Mouse (Mus musculus) monocyte, adult 2 months (primary cell): ENCODE results near the gene Capn8.
"Not testable (repeated sequence)": the region's sequence is repeated elsewhere in the genome, so short reads cannot be mapped to it uniquely, and the experiment has no call there.

Source experiments
- DNase-seq, 2 experiments: peaks; one replicate each; pipeline ENCODE4 v3.0.0; 2022; ENCODE audit warnings: low spot score in 2 of 2, low read depth in 1 of 2

Gene Capn8

DNA sequence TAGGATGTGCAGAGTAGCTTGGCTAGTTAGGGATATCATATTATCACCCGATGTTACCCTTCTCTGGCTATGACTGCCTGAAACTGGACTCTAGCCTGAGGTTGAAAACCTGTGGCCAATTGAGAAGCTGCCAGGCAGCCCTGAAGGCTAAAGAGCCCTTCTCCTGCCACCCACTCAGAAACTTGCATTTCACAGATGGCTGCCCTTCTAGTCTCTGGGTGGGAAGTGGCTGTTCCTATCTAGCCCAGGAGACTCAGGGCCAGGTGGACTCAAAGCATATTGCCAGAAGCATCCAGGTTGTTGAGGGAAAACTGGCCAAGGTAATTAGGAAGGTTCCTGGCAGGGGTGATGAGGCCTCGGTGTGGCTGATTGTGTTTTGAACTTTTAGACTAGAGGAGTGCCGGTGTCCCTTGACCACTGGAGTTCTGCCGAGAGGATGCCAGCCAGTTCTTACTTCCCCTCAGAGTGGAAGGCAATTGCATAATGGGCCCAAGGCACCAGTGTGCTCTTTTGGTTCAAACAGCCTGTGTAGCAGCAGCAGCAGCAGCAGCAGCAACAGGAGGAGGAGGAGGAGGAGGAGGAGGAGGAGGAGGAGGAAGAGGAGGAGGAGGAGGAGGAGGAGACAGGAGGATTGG lies 45.0 kb downstream of the Capn8 start:
- no peak for DNase-seq

DNA sequence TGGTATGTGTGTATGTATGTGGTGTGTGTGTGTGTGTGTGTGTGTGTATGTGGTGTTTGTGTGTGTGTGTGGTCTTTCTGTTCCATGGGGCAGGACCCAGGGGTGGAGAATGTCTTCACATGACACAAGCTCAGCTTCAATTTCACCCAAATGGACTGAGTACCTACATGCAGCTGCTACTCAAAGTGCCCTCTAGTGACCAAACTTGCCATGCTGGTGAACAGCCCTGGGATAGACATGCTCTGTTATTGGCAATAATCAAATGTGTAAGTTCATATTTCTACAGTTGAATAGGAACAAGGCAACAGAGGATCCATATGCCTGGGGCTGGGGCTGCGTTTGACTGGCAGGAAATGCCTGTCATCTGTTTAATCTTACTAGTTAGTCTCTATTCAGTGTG lies 50.7 kb downstream of the Capn8 start:
- no peak for DNase-seq

DNA sequence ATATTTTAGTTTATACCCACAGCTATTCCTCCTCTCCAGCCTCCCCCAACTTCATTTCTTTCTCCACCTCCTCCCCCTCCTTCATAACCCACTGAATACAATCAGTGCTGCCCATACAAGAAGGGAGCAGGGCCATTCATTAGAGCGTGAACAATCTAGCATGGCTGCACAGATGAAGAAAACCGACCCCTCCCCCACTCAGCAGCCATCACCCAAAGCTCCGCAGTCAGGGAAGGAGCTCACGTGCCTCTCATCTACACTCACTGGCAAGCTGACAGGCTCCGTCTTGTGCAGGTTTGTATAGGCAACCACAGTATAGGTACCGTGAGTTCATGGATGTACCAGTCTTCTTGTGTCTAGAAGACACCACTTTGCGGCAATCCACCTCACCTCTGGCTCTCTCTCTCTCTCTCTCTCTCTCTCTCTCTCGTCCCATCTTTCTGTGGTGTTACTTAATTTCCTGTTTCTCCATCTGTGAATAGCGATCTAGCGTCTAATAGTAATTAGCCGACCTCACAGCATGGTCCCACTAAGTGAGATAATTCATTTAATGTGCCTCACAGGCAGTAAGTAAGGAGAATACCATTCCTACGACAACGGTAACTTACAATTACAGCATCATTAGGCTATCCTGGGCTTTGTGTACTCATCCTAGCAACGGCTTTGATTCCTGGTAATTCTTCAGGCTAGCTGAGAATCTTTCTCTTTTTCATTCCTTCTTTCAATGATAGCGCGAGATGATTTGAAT lies 53.6 kb downstream of the Capn8 start:
- no peak for DNase-seq

DNA sequence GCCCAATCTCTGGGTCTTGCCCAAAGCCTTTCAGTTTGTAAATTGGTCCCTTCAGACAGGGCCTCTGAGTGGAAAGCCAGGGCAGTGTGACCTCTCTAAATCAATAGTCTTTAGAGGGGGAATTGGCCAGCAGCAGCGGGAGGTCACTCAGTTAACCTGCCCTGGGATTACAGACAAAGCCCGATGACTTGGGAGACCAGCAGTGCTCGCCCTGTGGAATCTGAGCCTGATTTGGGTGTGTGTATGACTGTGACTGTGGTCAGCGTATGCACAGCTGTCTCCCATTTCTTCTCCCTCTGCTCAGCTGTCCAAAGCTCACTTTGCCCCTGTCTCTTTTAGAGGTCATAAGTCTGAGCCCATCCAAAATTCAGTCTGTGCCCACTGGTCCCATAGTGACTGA lies 55.7 kb downstream of the Capn8 start:
- DNase-seq: no peak

DNA sequence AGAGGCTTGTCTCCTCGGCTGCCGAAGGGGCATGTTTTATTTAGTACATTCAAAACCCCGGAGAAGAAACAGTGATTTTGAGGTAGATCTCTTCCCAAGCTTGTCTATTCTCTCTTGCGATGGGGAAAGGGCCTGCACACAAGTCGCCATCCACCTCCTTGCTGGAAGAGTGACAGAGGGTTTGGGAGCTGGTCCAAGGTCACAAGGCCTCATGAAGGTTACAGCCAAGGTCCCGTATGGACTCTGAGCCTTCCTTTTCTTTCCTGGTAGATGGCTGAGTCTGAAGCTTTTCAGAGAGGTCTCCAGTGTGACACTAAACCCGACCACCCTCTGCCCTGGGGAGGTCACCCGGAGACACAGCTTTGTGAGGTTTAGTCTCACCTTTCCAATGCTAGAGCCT lies 56.4 kb downstream of the Capn8 start:
- DNase-seq: no peak

DNA sequence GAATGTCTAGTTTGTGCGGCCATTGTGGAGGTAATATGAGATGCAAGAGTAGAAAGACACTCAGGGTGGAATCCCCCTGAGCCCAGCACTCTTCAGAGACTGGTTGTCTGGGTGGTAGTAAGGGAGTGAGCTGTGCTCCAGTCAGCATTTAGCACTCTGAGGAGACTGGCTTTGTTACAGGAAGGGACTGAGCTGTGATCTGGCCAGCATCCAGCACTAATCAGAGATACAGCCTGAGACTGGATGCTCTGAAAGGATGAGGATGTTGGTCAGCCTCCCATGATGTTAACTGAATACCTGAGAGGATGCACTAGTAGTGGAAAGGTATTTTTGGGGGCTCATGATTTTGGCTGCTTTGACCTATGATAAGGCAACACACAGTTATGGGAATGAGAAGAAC lies 61.4 kb downstream of the Capn8 start:
- DNase-seq: no peak

DNA sequence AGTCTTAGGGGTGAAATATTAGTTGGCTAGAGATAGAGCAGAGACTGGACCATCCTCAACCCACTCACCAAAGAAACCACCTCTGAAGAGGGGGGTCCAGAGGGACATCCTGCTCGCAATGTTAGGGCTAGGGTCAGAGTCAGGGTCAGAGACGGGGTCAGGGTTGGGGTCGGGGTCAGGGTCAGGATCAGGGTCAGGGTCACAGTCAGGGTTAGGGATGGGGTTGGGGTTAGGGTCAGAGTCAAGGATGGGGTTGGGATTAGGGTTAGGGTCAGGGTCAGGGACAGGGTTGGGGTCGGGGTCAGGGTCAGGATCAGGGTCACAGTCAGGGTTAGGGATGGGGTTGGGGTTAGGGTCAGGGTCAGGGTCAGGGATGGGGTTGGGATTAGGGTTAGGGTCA lies 64.4 kb downstream of the Capn8 start:
- DNase-seq: no peak

DNA sequence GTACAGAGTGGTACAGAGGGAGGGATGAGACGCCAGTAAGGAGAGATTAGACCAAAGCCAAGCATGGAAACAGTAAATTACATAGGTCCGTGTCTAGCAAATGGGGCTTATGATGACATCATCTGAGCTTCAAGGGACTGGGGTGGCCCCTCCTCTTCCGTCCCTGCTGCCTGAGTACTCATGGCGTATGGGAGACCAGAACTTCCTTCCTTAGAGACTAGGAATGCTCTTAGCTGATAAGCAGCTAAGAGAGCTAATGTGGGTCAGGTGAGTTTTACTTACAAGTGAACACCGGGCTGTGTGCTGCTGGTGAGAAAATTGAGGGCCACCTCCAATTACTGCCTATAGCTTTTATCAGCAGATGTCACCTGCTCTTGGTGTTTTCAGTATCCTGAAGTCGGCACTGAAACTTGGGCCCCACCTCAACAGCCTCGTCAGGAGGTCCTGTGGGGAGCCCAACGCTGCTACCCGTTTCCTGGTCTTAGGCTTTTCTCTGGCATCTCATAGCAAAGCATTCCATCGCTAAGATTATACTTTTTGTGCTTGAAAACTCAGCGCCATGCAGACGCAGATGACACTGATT lies 69.0 kb downstream of the Capn8 start:
- DNase-seq: no peak

DNA sequence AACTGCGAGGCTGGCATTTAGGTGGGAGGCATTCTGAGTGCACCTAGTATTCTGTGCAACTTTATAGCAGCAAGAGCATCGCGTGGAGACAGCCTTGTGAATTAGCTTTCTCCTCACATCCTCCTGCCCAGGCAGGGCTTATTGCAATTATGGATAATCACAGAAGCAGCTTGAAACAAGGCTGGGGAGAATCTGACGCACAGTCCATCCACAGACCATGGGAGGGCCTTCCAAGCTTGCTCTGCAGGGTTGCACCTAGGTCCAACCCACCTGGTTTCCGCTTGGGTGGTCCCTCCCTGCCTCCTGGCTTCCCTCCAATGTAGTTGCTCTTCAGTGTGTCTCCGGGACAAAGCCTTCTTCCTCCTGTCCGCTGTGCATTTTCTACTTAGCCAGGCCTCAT lies 74.2 kb downstream of the Capn8 start:
- DNase-seq: no peak

DNA sequence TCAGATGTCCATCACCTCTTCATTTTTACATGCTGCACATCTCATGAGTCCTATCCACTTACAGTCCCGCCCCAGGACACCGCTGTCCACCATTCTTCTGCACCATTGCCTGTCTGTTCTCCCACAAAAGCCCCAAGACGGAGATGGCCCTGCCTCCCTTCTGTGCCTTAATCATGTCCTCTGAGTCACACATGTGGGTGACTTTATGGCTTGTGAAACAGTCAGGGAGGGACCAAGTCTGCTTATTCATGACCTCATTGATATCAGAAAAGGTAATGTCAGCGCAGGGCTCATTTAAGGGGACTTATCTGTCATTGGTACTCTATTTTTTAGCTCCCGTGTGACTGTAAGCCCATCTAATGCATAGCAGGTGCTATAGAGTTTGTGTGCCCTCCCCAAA lies 74.6 kb downstream of the Capn8 start:
- DNase-seq: no peak

DNA sequence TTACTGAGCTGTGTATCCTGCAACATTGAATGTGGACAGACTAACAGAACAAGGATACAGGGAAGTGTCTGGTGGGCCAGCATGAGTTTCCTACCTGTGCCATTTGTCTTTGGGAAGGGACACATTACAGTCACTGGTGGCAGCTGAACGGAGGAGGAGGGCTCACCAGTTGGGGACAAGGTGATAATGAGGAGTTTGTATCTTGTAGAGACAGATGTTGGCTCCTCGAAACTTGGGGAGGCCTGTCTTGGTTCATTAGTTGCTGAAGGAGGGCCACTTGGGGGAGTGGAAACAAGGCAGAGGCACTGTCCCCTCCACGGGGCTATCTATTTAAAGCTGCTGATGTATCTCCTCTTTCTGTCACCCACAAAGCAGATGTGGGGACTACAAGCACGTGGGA lies 75.3 kb downstream of the Capn8 start:
- no peak for DNase-seq

DNA sequence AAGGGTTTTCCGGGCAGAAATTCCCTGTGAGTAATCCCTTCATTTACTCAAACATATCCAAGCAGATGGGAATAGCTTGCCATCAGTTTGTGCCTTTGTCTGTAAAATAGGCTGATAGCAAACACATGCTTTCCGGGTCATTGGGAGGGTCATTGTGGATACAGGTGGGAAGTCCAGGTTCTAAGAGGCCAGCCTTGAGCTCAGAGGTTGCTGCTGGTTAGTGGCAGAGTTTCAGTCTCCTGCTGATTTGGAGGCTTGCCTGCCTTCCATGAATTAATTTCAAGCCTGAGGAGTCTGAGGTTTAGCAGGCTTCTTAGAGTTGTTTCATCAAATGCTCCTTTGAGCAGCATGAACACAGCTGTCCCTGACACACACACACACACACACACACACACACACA lies 78.0 kb downstream of the Capn8 start:
- no peak for DNase-seq

DNA sequence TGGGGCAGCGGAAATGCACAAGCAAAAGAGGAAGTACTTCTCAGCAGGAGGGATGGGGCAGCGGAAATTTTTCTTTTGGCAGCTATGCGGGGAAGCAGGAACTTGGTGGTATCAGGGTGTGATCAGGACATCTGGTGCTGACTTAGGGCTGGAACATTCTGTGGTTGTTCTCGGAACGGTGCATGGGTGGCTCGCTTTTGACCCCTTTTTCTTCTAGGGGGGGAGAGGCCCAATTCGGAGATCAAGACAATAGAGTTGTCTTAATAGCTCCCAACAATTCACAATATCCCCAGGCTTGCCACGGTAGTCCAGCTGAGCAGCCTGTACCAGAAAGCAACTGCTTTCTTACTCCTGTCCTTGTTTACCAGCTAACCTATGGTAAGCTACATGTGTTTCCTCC lies 79.6 kb downstream of the Capn8 start:
- not testable (repeated sequence) for DNase-seq

DNA sequence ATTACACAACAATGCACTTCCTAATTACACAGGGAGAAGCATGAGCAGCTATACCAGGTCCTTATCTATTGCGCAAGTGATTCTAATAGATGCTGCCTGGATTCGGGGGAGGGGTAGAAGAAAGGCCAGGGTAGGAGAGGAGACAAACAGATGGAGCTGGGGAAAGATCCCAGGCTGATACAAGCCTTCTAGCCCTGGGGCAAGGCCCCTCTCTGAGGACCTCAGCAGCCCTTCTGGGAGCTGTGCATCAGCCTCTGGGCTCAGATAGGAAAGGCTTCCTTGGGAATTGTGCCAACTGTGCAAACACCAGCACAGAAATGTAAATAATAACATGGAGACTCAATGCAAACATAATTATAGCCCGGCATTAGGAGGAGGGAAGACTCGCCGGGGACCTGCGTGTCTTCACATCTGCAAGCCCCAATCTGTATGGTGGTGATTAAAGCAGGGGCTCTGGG lies 80.4 kb downstream of the Capn8 start:
- no peak for DNase-seq

DNA sequence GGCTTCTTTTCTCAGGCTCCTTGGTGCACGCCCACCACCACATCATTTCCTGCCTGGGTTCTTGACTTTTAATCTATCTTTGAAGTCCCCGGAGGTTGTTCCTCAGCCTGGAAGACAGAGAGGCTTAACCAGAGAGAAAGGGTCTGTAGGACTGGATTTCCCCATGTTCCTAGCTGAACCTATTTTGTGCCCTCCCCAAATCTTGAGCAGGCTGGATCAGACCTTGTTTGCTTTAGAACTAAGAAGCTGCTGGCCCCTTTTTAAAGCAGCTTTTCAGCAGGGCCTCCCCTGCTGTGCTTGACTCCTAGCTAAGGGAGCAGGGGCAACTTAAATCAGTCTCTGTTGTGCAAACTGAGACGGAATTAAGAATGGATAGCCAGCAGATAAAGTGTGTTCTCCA lies 82.0 kb downstream of the Capn8 start:
- no peak for DNase-seq

DNA sequence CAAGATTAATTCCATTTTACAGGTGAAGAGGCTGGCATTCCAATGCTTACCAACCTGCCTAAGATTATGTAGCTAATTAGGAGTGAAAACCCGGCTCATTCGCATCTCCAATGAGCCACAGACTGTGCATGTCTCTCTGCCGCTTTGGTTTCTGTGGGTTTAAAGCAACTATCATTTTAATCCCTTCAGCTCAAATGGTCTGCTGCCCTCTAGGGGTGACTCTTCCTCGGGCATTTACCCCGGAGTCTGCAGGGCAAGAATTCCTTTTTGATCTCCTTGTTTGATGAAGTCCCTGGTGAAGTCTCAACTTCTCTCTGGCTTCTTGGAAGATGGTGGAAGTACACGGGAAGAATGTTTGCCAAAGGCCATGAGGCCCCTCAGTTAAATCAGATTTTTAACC lies 93.0 kb downstream of the Capn8 start:
- peak in 1 of 2 experiments; percentile 19 for DNase-seq

DNA sequence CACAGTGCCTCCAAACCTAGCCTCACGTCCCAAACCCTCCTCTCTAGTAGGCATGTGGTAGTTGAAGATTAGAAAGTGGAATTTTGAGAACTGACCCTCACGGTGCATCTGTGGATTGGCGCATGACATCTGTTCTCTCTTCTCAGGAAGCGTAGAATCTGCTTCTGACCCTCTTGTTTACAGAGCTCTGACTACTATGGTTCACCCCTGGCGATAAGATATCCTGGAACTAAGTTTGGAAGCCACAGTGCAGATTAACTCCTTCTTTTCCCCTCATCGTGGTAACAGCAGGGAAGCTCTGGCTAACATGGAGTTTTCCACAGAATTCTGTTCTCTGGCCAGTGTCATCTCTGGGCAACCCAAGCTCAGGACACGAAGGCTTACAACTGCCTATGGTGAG lies 95.6 kb downstream of the Capn8 start:
- no peak for DNase-seq

DNA sequence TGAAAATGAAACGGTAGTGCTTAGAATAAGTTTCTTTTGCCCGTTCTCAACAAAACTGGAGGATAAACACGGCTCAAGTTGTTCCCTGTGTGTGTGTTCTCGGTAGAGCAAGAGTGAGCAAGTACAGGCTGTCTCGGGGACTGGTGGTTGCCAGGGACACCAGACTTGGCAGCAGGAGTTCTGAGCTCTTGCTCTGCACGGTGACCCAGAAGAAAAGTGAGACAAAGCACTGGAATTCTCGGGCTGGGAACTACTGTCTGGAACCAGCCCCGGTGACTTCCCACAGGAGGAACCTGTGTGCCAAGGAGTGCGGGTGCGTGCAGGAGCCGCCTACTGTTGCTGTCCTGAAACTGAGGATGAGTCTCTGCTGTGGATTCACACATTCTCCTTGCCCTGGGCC lies 98.9 kb downstream of the Capn8 start:
- no peak for DNase-seq

DNA sequence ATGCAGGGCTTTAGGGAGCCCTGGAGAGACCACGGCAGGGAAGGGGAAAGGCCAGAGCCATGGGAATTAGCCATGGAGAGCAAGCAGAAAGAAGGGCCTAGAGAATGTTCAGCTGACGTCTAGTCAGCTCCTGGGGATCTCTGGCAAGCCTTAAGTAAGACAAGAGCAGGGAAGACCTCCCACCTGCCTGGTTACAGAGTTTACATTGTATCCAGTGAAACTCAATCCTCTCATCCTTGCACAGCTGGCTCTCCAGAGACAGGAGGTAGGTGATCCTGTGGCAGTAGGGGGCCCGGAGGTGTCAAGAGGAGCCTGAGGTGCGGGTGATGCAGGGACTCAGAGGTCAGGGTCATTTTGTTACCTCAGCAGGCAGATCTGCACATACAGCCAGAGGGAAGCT lies 100.0 kb downstream of the Capn8 start:
- no peak for DNase-seq

DNA sequence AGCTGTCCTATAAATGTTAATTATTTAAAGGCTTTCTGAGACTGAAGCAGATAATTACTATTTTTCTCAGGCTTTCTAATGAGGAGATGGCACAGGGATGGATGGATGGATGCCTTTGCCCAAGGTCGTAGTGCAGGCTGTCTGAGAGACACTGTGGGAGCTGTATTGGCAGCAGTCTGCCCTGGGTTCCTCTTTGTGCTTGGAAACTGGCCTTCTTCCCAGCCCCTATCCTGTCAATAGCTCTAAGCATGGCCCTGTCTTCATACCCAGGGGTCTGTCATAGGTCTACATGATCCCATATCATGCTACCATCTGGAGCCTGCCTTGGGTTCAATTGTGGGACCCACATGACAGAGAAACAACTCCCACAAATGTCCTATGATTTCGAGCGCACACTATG lies 102.5 kb downstream of the Capn8 start:
- DNase-seq: no peak

DNA sequence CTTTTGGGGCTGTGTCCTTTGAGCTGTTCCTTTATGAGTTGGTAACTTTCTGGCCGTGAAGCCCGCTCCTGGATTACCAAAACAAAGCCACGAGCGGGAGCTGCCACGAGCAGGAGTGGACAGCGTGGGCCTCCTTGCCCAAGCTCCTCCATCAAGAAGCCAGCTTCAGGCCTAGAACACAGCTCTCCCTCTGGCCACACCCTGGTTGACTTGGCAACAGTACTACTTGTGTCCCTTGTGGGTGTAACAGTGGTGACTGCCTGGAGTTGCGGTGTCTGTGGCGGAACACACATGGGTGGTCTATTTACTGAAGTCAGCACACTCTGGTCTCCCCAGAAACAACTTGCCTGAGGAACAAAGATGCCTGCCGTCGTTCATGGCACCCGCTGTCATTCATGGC lies 104.9 kb downstream of the Capn8 start:
- no peak for DNase-seq

DNA sequence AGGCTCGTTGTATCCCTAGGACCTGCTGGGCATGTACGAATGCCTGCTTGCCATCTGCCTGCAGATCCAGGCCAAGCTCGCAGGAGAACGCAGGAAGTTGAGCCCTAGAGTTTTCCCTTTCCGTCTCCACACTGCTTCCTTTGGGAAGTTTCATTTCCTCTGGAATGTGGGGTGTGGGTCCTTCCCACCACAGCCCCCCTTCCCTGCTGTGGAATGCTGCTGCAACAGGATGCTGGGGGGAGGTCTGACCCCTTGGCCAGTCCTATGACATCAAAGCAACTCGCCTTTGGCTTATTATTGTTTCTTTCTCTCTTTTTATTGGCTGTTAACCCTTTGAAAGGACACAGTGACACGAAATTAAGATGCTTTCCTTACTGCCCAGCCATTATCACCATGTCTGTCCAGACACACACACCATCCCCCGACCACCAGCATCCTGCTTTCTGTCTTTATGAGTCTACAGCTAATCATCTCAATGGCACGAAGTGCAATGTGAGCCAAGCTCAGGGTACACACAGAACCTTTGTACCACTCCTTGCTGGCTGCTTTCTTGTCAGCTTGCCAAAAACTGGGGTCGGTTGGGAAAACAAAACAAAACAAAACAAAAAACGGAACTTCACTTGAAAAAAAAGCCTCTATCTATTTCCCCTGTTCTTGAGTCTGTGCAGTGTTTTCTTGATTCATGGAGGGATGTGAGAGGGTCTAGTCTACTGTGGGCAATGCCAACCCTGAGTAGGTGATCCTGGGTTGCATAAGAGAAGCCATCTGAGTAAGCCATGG lies 105.9 kb downstream of the Capn8 start:
- DNase-seq: no peak
